ENCODE assay signal across 10 mouse cellular contexts in the genomic region with DNA sequence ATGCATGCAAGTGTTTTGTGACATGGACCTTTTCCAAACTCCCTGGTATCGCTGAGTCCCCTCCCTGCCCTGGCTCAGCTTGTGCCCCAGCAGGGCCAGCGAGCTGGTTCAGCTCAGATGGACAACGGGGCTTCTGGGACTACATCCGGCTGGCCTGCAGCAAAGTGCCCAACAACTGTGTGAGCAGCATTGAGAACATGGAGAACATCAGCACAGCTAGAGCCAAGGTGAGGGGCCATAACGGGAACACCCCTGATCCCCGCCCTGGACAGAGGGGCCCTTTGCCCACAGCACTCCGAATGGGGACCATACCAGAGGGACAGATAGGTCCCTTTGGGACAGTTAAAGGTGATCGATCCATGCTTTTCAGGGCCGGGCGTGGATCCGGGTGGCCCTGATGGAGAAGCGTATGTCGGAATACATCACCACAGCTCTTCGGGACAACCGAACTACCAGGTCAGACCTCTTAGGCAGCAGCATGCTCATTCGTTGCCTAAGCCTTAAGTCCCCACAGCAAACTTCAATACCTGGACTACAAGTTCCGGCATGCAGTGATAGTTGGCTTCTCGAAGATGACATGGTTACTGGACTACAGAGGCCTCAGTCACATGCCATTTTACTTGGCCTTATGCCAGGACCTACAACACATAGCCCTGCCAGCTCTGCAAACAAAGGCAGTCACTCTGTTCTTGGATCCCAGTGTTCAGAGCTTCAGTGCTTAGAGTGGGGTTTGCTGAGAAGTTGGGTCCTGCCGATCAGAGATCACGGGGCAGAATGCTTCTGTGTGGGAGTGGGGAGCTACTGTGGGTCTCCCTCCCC. TPM values are rescaled to one million over a fixed set of nuclear protein-coding genes. Genes with fewer than 3 reads are reported as not detected.
DNase-seq lines count a peak whose midpoint lies in the region; ATAC-seq and TF ChIP-seq lines count a peak whose summit lies in the region.
"Had no signal": no experiment of that assay in that cellular context is flagged by ENCODE, and none has a peak within 500 bp of the region (broad histone marks: within the 10 kb centered on the region; RNA-seq: fewer than 3 reads in every experiment).

No protein-coding gene starts in this region.

- no peaks in the 10 kb centered on the region for H3K27me3 ChIP-seq in kidney, adult 2 months (replicated peaks; ENCODE audit: control insufficient read depth, insufficient read depth, low read length)
- peaks cover 32% of the 10 kb centered on the region for H3K27me3 ChIP-seq in kidney, embryonic 14.5 days (ENCODE audit: control insufficient read depth, insufficient read depth, low read length)
- H3K27me3 ChIP-seq in E14TG2a.4 (ENCODE audit: insufficient read depth, low read length): peaks cover 25% of the 10 kb centered on the region
- H3K27me3 ChIP-seq: Patski had no signal

- H3K4me1 ChIP-seq in kidney, adult 2 months (ENCODE audit: control insufficient read depth, insufficient read depth, low read length): no peaks in the 10 kb centered on the region
- peaks cover 17% of the 10 kb centered on the region for H3K4me1 ChIP-seq in kidney, embryonic 14.5 days (ENCODE audit: control insufficient read depth, insufficient read depth, low read length)
- peaks cover 96% of the 10 kb centered on the region for H3K4me1 ChIP-seq in E14TG2a.4 (replicated peaks; ENCODE audit: low read depth, low read length)

- no peak for ATAC-seq in kidney, embryonic 14.5 days (ENCODE audit: low FRiP score, low TSS enrichment)
- no peak for ATAC-seq in activated CD4-positive, CD25-positive, alpha-beta regulatory T cell, adult 4 months
- ATAC-seq: Patski had no signal

- no peak for TF ChIP-seq CTCF in kidney, adult 2 months (conservative IDR thresholded peaks at IDR 0.05; ENCODE audit: insufficient read depth, insufficient read length, low read depth, low read length)
- TF ChIP-seq CTCF in E14TG2a.4 (conservative IDR thresholded peaks at IDR 0.05; ENCODE audit: low read length): no peak
- TF ChIP-seq CTCF in brain, embryonic 14.5 days (IDR thresholded peaks at IDR 0.05; ENCODE audit: borderline replicate concordance, extremely low read depth, insufficient read depth, insufficient read length): no peak

- H3K4me2 ChIP-seq in kidney, embryonic 14.5 days (replicated peaks; ENCODE audit: low read depth, low read length): no peak overlapping the region

- 75% methylated on average over 20 of the region's 20 CpGs for WGBS in kidney, adult 2 months
- 83% methylated on average over 20 of the region's 20 CpGs for WGBS in kidney, embryonic 14.5 days

- H3K9me3 ChIP-seq in kidney, embryonic 14.5 days (ENCODE audit: control insufficient read depth, low read length): no peaks in the 10 kb centered on the region
- no peaks in the 10 kb centered on the region for H3K9me3 ChIP-seq in E14TG2a.4 (ENCODE audit: low read length)
- H3K9me3 ChIP-seq: limb, embryonic 13.5 days had no signal

- H3K9ac ChIP-seq in kidney, embryonic 14.5 days (ENCODE audit: low read depth, low read length): no peak overlapping the region
- H3K9ac ChIP-seq: limb, embryonic 13.5 days had no signal

- peak; percentile 72 for DNase-seq in kidney, adult 2 months
- DNase-seq in brain, embryonic 14.5 days (ENCODE audit: low read depth): peak; percentile 76
- peak; percentile 61 to 65 for DNase-seq in kidney, postnatal 25 days
- DNase-seq in ovary, adult 18-20 months (ENCODE audit: low spot score): no peak
- no peak for DNase-seq in gastrocnemius, postnatal 4 days (ENCODE audit: low spot score in 2 of 2)

- H3K27ac ChIP-seq in kidney, adult 2 months (ENCODE audit: insufficient read depth, low read depth, low read length): no peak overlapping the region
- no peak overlapping the region for H3K27ac ChIP-seq in kidney, embryonic 14.5 days (ENCODE audit: low read depth, low read length)
- H3K27ac ChIP-seq: limb, embryonic 13.5 days had no signal

- no peak for TF ChIP-seq POLR2A in kidney, adult 2 months (IDR thresholded peaks at IDR 0.05; ENCODE audit: low read depth, low read length)
- no peak for TF ChIP-seq POLR2A in brain, embryonic 14.5 days (IDR thresholded peaks at IDR 0.05; ENCODE audit: borderline replicate concordance, extremely low read depth, insufficient read depth, insufficient read length, poor library complexity, severe bottlenecking)

- peaks cover 2% of the 10 kb centered on the region; the same call in 1 of the 2 replicates for H3K36me3 ChIP-seq in kidney, adult 2 months (ENCODE audit: control insufficient read depth, insufficient read depth, low read length)
- peaks cover 7% of the 10 kb centered on the region for H3K36me3 ChIP-seq in kidney, embryonic 14.5 days (ENCODE audit: control insufficient read depth, insufficient read depth, low read length)
- peaks cover 39% of the 10 kb centered on the region for H3K36me3 ChIP-seq in E14TG2a.4 (ENCODE audit: insufficient read depth, low read length)

- H3K4me3 ChIP-seq in kidney, adult 2 months (ENCODE audit: insufficient read depth, low read depth, low read length): no peak overlapping the region
- no peak overlapping the region for H3K4me3 ChIP-seq in kidney, embryonic 14.5 days (ENCODE audit: low read length)
- H3K4me3 ChIP-seq in E14TG2a.4 (replicated peaks; ENCODE audit: low read length): peak overlapping the region; percentile 32; the same call in 1 of the 2 replicates
- H3K4me3 ChIP-seq: limb, embryonic 13.5 days had no signal

RNA-seq across cellular contexts. Expression of gene Rundc3a, which starts 5.0 kb away (rescaled TPM):
- 2.6 and 3.4 TPM in 2 replicates for polyA plus RNA-seq in kidney, adult 2 months (2012; rRNA removed)
- 1.7 and 1.9 TPM in 2 replicates for polyA plus RNA-seq in kidney, embryonic 14.5 days (2014; fragmentation: Nextera tagmentation; extraction: Ambion mirVana)
- 292 and 306 TPM in 2 replicates for polyA plus RNA-seq in brain, embryonic 14.5 days (2012; rRNA removed)
- 1 to 10 TPM; 2.4 TPM for polyA plus RNA-seq in activated CD4-positive, CD25-positive, alpha-beta regulatory T cell, adult 4 months (2017; shearing (Covaris generic))
- total RNA-seq in gastrocnemius, postnatal 4 days (2021): 1 to 10 TPM; 1.3 to 1.4 TPM

RNA-seq across cellular contexts. Expression of gene Slc25a39, which starts 9.5 kb away (rescaled TPM):
- 1,128 and 1,486 TPM in 2 replicates for polyA plus RNA-seq in kidney, adult 2 months (2012; rRNA removed)
- polyA plus RNA-seq in kidney, embryonic 14.5 days (2014; fragmentation: Nextera tagmentation; extraction: Ambion mirVana): 224 and 274 TPM in 2 replicates
- 122 and 129 TPM in 2 replicates for polyA plus RNA-seq in brain, embryonic 14.5 days (2012; rRNA removed)
- 10 to 100 TPM; 50.9 to 65.4 TPM for polyA plus RNA-seq in activated CD4-positive, CD25-positive, alpha-beta regulatory T cell, adult 4 months (2017; shearing (Covaris generic))
- 10 to 100 TPM; 54.5 to 66.3 TPM for total RNA-seq in gastrocnemius, postnatal 4 days (2021)

RNA-seq across cellular contexts. Expression of gene Grn, which starts 31.9 kb away (rescaled TPM):
- polyA plus RNA-seq in kidney, adult 2 months (2012; rRNA removed): 184 and 195 TPM in 2 replicates
- 81.0 and 103 TPM in 2 replicates for polyA plus RNA-seq in kidney, embryonic 14.5 days (2014; fragmentation: Nextera tagmentation; extraction: Ambion mirVana)
- 33.2 and 53.0 TPM in 2 replicates for polyA plus RNA-seq in brain, embryonic 14.5 days (2012; rRNA removed)
- 10 to 100 TPM; 23.7 to 30.3 TPM for polyA plus RNA-seq in activated CD4-positive, CD25-positive, alpha-beta regulatory T cell, adult 4 months (2017; shearing (Covaris generic))
- 100 to 1,000 TPM; 129 to 130 TPM for total RNA-seq in gastrocnemius, postnatal 4 days (2021)

RNA-seq across cellular contexts. Expression of gene Slc4a1, which starts 32.2 kb away (rescaled TPM):
- polyA plus RNA-seq in kidney, adult 2 months (2012; rRNA removed): 79.5 and 90.6 TPM in 2 replicates
- 3.0 and 3.3 TPM in 2 replicates for polyA plus RNA-seq in kidney, embryonic 14.5 days (2014; fragmentation: Nextera tagmentation; extraction: Ambion mirVana)
- 1.3 and 2.6 TPM in 2 replicates for polyA plus RNA-seq in brain, embryonic 14.5 days (2012; rRNA removed)
- 1 to 10 TPM in 1 of 2 experiments, not detected in 1; 2.9 TPM for polyA plus RNA-seq in activated CD4-positive, CD25-positive, alpha-beta regulatory T cell, adult 4 months (2017; shearing (Covaris generic))
- total RNA-seq in gastrocnemius, postnatal 4 days (2021): 1 to 10 TPM; 2.5 to 7.2 TPM
- polyA plus RNA-seq: Patski had no signal

RNA-seq across cellular contexts. Expression of gene Fam171a2, which starts 49.3 kb away (rescaled TPM):
- 18.9 and 20.4 TPM in 2 replicates for polyA plus RNA-seq in kidney, adult 2 months (2012; rRNA removed)
- 12.3 and 14.7 TPM in 2 replicates for polyA plus RNA-seq in kidney, embryonic 14.5 days (2014; fragmentation: Nextera tagmentation; extraction: Ambion mirVana)
- 221 and 276 TPM in 2 replicates for polyA plus RNA-seq in brain, embryonic 14.5 days (2012; rRNA removed)
- not detected for polyA plus RNA-seq in activated CD4-positive, CD25-positive, alpha-beta regulatory T cell, adult 4 months (2017; shearing (Covaris generic))
- total RNA-seq in gastrocnemius, postnatal 4 days (2021): 10 to 100 TPM; 27.4 to 43.6 TPM

Comparison
In these comparisons a context has a peak if more than half of its experiments do, and no peak if none do; other contexts are left out.
1. DNase-seq: peak in kidney, adult 2 months (single experiment), brain, embryonic 14.5 days (single experiment) and kidney, postnatal 25 days (2 of 2); none in ovary, adult 18-20 months (single experiment) and gastrocnemius, postnatal 4 days (0 of 2).
2. RNA of gene Rundc3a, which starts 5.0 kb away (polyA plus RNA-seq): 292 to 306 TPM in brain, embryonic 14.5 days; 2.6 to 3.4 TPM in kidney, adult 2 months, 2.4 TPM in activated CD4-positive, CD25-positive, alpha-beta regulatory T cell, adult 4 months and 1.7 to 1.9 TPM in kidney, embryonic 14.5 days; every median in the first group is over 10 times any median in the second.